In genomic region chr4:155759862-155760612, GRCm38 (mm10) we compare ENCODE assay signal across 8 mouse cellular contexts. TPM values are rescaled to one million over a fixed set of nuclear protein-coding genes. Genes with fewer than 3 reads are reported as not detected.
DNase-seq lines count a peak whose midpoint lies in the region; ATAC-seq and TF ChIP-seq lines count a peak whose summit lies in the region.

No protein-coding gene starts in this region.

- peak overlapping the region; percentile 40; the same call in 1 of the 2 replicates for H3K27ac ChIP-seq in hindbrain, embryonic 14.5 days
- peak overlapping the region; percentile 66 for H3K27ac ChIP-seq in liver, embryonic 15.5 days (replicated peaks)
- no peak overlapping the region for H3K27ac ChIP-seq in olfactory bulb, adult 2 months (ENCODE audit: insufficient read depth, low read depth, low read length)

- H3K36me3 ChIP-seq in hindbrain, embryonic 14.5 days (replicated peaks; ENCODE audit: control insufficient read depth, insufficient read depth), result peaks cover 30% of the 10 kb centered on the region
- H3K36me3 ChIP-seq in liver, embryonic 15.5 days (replicated peaks), result peaks cover 30% of the 10 kb centered on the region

- H3K4me2 ChIP-seq in hindbrain, embryonic 14.5 days (replicated peaks), result peak overlapping the region; percentile 96
- peak overlapping the region; percentile 99 for H3K4me2 ChIP-seq in liver, embryonic 15.5 days

- peaks cover 16% of the 10 kb centered on the region for H3K4me1 ChIP-seq in hindbrain, embryonic 14.5 days (replicated peaks; ENCODE audit: control insufficient read depth, insufficient read depth, low read length)
- H3K4me1 ChIP-seq in liver, embryonic 15.5 days (replicated peaks), result peaks cover 41% of the 10 kb centered on the region
- peaks cover 11% of the 10 kb centered on the region for H3K4me1 ChIP-seq in olfactory bulb, adult 2 months (ENCODE audit: control insufficient read depth, insufficient read depth, low read length)

- TF ChIP-seq CTCF in olfactory bulb, adult 2 months (IDR thresholded peaks at IDR 0.05; ENCODE audit: insufficient read depth, low read depth, low read length), result no peak

- no peaks in the 10 kb centered on the region for H3K27me3 ChIP-seq in hindbrain, embryonic 14.5 days (ENCODE audit: control insufficient read depth, insufficient read depth, low read length)
- H3K27me3 ChIP-seq in liver, embryonic 15.5 days, result no peaks in the 10 kb centered on the region

- no peak for TF ChIP-seq POLR2A in olfactory bulb, adult 2 months (IDR thresholded peaks at IDR 0.05; ENCODE audit: insufficient read depth, low read depth, low read length)

- 6% methylated on average over 10 of the region's 10 CpGs for WGBS in hindbrain, embryonic 14.5 days
- 2% methylated on average over 10 of the region's 10 CpGs for WGBS in liver, embryonic 15.5 days (ENCODE audit: insufficient replicate concordance)
- under 1% methylated on average over 10 of the region's 10 CpGs for WGBS in olfactory bulb, adult 2 months

- H3K9me3 ChIP-seq in hindbrain, embryonic 14.5 days (ENCODE audit: control insufficient read depth, low read length), result no peaks in the 10 kb centered on the region
- no peaks in the 10 kb centered on the region for H3K9me3 ChIP-seq in liver, embryonic 15.5 days (replicated peaks)

- H3K9ac ChIP-seq in hindbrain, embryonic 14.5 days, result peak overlapping the region; percentile 73
- peak overlapping the region; percentile 84 for H3K9ac ChIP-seq in liver, embryonic 15.5 days

- peak; percentile 41 to 54 for DNase-seq in spleen, postnatal 36 days (ENCODE audit: low spot score in 2 of 2)
- DNase-seq in spleen, adult 18-20 months, result no peak
- peak; percentile 52 for DNase-seq in c-Kit-positive CD71-positive TER-119-positive erythroid progenitor cells, embryonic 14.5 days (ENCODE audit: low spot score)
- DNase-seq in hindbrain, embryonic 14.5 days (ENCODE audit: low spot score), result no peak
- no peak for DNase-seq in Muller cell, postnatal 12 days (ENCODE audit: inconsistent ontology term)
- DNase-seq in left cerebral cortex, adult 8-10 months (ENCODE audit: low spot score in 2 of 2), result no peak

- peak overlapping the region; percentile 70 for H3K4me3 ChIP-seq in hindbrain, embryonic 14.5 days (replicated peaks; ENCODE audit: low read length)
- H3K4me3 ChIP-seq in liver, embryonic 15.5 days (replicated peaks), result peak overlapping the region; percentile 78
- peak overlapping the region; percentile 61 for H3K4me3 ChIP-seq in olfactory bulb, adult 2 months (ENCODE audit: insufficient read depth, low read depth, low read length)

- peak; percentile 18; the same call in 1 of the 2 replicates for ATAC-seq in hindbrain, embryonic 14.5 days (ENCODE audit: low FRiP score)
- ATAC-seq in liver, embryonic 15.5 days (ENCODE audit: insufficient read depth), result no peak

RNA-seq across cellular contexts. Expression of gene Atad3a, which starts 0.9 kb away (rescaled TPM):
- polyA plus RNA-seq in hindbrain, embryonic 14.5 days (2014; fragmentation: Nextera tagmentation; extraction: Ambion mirVana), result 73.0 and 82.2 TPM in 2 replicates
- 47.9 and 56.5 TPM in 2 replicates for polyA plus RNA-seq in liver, embryonic 15.5 days (2015; fragmentation: Nextera tagmentation; extraction: Ambion mirVana)
- polyA plus RNA-seq in olfactory bulb, adult 2 months (2012; ENCODE audit: insufficient read depth, insufficient read length, low replicate concordance, missing spikeins), result not detected in 2 replicates
- 10 to 100 TPM; 41.3 to 55.7 (median 51.1) TPM for total RNA-seq in left cerebral cortex, adult 8-10 months (2022)

RNA-seq across cellular contexts. Expression of gene Vwa1, which starts 14.5 kb away (rescaled TPM):
- 24.7 and 27.6 TPM in 2 replicates for polyA plus RNA-seq in hindbrain, embryonic 14.5 days (2014; fragmentation: Nextera tagmentation; extraction: Ambion mirVana)
- polyA plus RNA-seq in liver, embryonic 15.5 days (2015; fragmentation: Nextera tagmentation; extraction: Ambion mirVana), result 0.33 and 0.54 TPM in 2 replicates
- not detected in 2 replicates for polyA plus RNA-seq in olfactory bulb, adult 2 months (2012; ENCODE audit: insufficient read depth, insufficient read length, low replicate concordance, missing spikeins)
- total RNA-seq in left cerebral cortex, adult 8-10 months (2022), result 10 to 100 TPM; 14.0 to 14.9 (median 14.4) TPM

RNA-seq across cellular contexts. Expression of gene Tmem240, which starts 25.4 kb away (rescaled TPM):
- 8.8 and 9.3 TPM in 2 replicates for polyA plus RNA-seq in hindbrain, embryonic 14.5 days (2014; fragmentation: Nextera tagmentation; extraction: Ambion mirVana)
- 0.08 and 0.10 TPM in 2 replicates for polyA plus RNA-seq in liver, embryonic 15.5 days (2015; fragmentation: Nextera tagmentation; extraction: Ambion mirVana)
- polyA plus RNA-seq in olfactory bulb, adult 2 months (2012; ENCODE audit: insufficient read depth, insufficient read length, low replicate concordance, missing spikeins), result not detected in 2 replicates
- 10 to 100 TPM; 43.9 to 53.3 (median 48.9) TPM for total RNA-seq in left cerebral cortex, adult 8-10 months (2022)

RNA-seq across cellular contexts. Expression of gene Tmem88b, which starts 25.6 kb away (rescaled TPM):
- polyA plus RNA-seq in hindbrain, embryonic 14.5 days (2014; fragmentation: Nextera tagmentation; extraction: Ambion mirVana), result 0.84 and 0.93 TPM in 2 replicates
- 0.13 and 0.22 TPM in 2 replicates for polyA plus RNA-seq in liver, embryonic 15.5 days (2015; fragmentation: Nextera tagmentation; extraction: Ambion mirVana)
- polyA plus RNA-seq in olfactory bulb, adult 2 months (2012; ENCODE audit: insufficient read depth, insufficient read length, low replicate concordance, missing spikeins), result not detected in 2 replicates
- total RNA-seq in left cerebral cortex, adult 8-10 months (2022), result 10 to 100 TPM; 35.4 to 43.6 (median 36.6) TPM

RNA-seq across cellular contexts. Expression of gene Ankrd65, which starts 30.2 kb away (rescaled TPM):
- polyA plus RNA-seq in hindbrain, embryonic 14.5 days (2014; fragmentation: Nextera tagmentation; extraction: Ambion mirVana), result not detected in 2 replicates
- polyA plus RNA-seq in liver, embryonic 15.5 days (2015; fragmentation: Nextera tagmentation; extraction: Ambion mirVana), result 0.07 TPM in 1 of 2 replicates, not detected in the other
- polyA plus RNA-seq in olfactory bulb, adult 2 months (2012; ENCODE audit: insufficient read depth, insufficient read length, low replicate concordance, missing spikeins), result not detected in 2 replicates
- under 1 TPM in 1 of 4 experiments, not detected in 3; 0.35 TPM for total RNA-seq in left cerebral cortex, adult 8-10 months (2022)

Comparison
In these comparisons a context has a peak if more than half of its experiments do, and no peak if none do; other contexts are left out.
1. DNase-seq: peak in spleen, postnatal 36 days (2 of 2) and c-Kit-positive CD71-positive TER-119-positive erythroid progenitor cells, embryonic 14.5 days (single experiment); none in spleen, adult 18-20 months (0 of 2), hindbrain, embryonic 14.5 days (single experiment), Muller cell, postnatal 12 days (single experiment) and left cerebral cortex, adult 8-10 months (0 of 2).
2. RNA of gene Atad3a, which starts 0.9 kb away (polyA plus RNA-seq): 73.0 to 82.2 TPM in hindbrain, embryonic 14.5 days and 47.9 to 56.5 TPM in liver, embryonic 15.5 days; not detected in olfactory bulb, adult 2 months; every median in the first group is over 10 times any median in the second.
3. RNA of gene Vwa1, which starts 14.5 kb away (polyA plus RNA-seq): 24.7 to 27.6 TPM in hindbrain, embryonic 14.5 days; 0.33 to 0.54 TPM in liver, embryonic 15.5 days and not detected in olfactory bulb, adult 2 months; every median in the first group is over 10 times any median in the second.
4. Peak in every context shown above with its lines, with median percentiles within 50 percentile points of each other: H3K4me3 ChIP-seq.